Mouse (Mus musculus): ENCODE measurements around the gene 2200002J24Rik.

DNA sequence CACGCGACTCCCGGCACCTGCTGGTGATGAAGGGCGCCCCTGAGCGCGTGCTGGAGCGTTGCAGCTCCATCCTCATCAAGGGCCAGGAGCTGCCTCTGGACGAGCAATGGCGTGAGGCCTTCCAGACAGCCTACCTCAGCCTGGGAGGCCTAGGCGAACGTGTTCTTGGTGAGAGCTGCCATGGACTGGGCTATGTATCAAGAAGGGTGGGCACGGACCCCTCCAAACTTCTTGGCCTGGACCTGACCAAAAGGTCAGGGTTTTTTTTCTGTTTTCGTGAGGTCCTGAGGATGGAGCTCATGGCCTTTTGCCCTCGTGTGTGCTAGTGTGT lies 19.0 kb downstream of the 2200002J24Rik start:
- no peak for TF ChIP-seq CTCF (IDR thresholded peaks at IDR 0.05; ENCODE audit: low read depth, low read length)
- no peak for TF ChIP-seq POLR2A (IDR thresholded peaks at IDR 0.05; ENCODE audit: insufficient read depth, low read length)

Measured in ES-Bruce4 (cell line).